Mouse (Mus musculus) left cerebral cortex, adult 8-10 months (tissue): ENCODE data around the gene 4933427D14Rik. TPM values are rescaled to one million over a fixed set of nuclear protein-coding genes. Genes with fewer than 3 reads are reported as not detected.

ENCODE experiments used
- DNase-seq, 2 experiments: peaks; one replicate each; pipeline ENCODE4 v3.0.0; 2022; ENCODE audit warnings: low spot score in 2 of 2
- total RNA-seq, 4 experiments: library from RNA; stranded (reverse); gene quantifications; 2 replicates each; pipeline ENCODE4 v1.2.4; 2022

The 4933427D14Rik gene
- total RNA-seq, 4 experiments from 2014 or later: 23.7 to 35.2 (median 28.0) TPM

DNA sequence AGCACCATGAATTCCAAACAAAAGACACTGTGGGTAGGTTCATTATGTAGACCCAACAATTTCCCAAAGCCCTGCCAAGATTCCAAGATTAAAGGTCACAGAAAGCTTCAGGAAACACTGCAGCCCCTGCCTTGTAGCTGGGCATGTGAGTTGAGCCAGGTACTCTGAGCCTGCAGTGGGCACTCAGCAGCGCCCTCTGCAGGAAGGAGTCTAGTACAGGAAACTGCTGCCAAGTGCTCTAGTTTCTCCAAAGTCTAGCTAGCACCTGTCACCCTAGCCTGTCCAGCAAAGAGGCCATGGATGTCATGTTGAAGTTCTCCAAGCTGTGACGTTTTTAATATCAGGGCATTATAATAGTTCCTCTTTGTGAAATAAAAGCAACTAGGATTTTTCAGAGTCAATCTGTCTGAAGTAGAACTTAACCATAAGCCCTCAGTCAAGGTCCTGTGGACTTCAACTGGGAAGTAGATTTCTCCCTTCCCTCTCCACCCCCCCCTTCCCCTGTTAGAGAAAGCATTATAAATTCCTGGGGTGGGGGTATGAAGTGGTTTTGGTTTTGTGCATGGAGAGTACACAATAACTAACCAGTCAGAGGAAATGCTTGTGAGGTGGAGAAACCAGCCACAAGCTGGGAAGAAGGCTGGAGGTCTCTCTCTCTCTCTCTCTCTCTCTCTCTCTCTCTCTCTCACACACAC is 61.9 kb downstream of the 4933427D14Rik start:
- no peak for DNase-seq

DNA sequence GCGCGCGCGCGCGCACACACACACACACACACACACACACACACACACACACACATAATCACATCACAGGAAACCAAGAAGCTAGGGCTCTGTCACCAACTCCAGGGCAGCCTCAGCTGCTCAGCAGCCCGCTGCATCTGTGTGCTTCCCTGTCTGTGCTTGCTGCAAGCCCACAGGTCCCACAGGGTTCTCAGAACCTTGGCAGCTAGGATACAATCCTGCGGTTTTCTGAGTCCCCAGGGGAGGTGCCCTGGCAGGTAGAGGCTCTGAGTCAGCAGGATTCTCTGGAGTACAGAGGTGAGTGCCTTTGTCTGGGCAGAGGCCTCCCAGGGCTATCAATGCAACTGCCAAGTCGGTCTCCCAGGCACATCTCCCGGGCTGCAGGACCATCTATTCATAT is 64.4 kb downstream of the 4933427D14Rik start:
- no peak for DNase-seq

DNA sequence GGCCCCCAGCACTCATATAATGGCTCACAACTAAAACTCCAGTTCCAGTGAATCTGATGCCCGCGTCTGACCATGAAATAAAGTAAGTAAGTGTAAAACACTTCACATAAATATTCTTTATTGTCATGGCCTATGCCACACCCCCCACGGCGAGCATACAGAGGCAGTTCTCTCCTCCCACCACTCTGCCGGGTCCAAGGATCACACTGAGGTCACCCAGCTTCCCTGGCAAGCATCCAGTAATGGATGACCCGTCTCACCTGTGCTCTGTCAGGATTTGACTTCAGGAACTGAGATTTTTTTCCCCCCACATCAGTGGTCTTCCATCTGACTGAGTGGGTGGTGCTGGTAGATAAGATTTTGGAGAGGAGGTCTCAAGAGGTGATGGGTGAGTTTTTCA is 67.1 kb downstream of the 4933427D14Rik start:
- DNase-seq: no peak

DNA sequence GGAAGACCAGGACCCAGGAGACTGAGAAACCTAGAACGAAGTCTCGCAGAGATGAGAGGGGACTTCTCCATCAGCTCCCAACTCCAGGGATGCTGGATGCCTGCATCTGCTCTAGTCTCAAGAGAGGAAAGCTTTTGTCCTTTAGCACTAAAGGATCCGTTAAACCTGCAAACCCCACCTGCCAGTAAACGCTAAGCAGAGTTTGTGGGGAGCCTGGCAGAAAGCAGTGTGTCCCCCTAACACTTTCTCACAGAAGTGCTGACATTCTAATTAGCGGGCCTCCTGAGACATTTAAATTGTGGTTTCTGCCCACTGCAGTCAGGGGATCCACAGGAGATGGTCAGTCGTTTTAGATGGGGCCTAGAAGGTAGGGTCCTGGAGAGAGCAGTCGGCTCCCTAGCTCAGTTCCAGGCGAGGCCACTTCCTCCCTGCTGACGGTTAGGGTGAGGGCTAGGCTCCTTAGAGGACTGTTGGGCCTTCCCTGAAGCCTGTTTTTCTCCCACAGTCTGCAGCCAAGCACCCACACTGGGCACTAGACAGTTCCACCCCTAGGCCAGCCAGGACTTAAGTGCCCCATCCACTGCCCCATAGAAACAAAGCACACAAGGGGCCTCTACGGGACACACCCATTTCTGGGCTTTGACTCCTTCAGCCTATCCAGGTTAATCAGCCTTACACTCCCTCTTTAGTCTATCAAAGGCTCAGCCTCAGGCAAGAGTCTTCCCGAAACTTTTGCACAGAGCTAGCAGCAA is 70.9 kb downstream of the 4933427D14Rik start:
- no peak for DNase-seq

DNA sequence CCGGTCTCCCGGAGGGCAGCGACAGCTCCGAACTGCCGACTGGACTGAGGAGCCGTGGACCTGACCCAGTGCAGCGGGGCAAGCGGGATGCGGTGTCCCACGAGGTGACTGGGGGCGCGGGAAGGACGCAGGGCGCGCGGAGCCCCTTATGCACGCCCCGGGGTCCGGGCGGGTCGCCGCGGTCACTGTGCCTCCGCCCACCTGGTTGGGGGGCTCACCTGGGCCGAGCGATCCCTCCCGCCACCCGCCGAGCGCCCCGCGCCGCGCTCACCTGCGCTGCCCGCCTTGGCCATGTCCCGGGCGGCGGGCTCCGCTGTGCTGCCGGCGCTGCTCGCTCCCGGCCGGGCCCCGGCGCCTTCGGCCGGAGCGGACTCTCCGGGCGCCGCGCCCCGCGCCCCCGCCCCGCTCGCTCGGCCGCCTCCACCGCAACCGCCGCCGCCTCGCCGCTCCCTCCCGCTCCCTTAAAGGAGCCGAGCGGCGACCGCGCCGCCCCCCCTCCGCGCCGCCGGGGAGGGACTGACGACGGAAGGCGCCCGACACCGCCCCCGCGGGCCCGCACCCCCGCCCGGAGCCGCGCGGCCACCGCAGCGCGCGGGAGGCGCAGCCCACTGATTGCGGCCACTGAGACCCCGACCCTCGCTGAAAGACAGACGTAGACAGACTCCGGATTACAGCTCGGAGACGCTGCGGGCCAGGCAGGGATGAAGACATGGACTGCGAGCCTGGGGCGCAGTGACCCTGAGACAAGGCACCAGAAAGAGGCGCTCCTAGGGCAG is 71.7 kb downstream of the 4933427D14Rik start, which contains the start of gene Pitpnm3:
TSS of gene Pitpnm3 (minus strand) at position 396 of the 776 bp plus-strand sequence.
- peak in 1 of 2 experiments; percentile 55 for DNase-seq

DNA sequence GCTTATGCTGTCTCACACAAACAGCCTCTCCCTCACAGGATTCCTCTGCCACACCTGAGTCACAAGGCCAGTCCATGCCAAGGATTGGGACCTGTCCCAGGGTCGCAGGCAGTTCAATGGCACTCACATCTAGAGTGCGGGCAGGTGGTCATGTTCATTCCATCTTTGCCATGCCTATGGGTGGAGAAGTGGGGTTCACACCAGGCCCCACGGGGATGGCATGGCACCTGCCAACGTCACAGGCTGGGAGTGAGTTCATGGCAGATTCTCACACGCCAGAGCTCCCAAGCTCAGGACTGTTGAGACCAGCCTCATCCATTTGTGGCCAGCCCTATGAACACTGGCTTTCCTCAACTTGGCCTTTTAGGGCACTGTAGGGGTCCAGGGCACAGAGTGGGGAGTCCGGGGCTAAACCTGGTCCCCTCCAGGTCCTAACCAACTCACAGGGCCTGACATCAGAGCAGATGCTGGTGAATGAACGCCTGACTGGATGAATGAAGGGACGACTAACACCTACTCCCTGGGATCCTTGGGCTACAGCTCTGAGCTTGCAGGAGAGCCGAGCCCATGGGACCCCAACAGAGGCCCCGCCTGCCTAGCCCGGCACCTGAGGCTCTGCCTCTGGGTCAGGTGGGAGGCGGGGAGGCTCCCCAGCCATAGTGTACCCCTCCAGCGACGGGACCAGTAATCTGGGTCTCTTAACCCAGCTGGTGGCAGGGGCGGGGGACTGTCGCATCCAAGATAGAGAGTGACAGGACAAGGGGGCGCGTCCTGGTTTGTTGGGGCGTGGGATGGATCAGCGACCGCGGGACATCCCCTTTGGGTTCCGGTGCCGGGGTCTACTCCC is 72.5 kb downstream of the 4933427D14Rik start:
- DNase-seq: no peak

DNA sequence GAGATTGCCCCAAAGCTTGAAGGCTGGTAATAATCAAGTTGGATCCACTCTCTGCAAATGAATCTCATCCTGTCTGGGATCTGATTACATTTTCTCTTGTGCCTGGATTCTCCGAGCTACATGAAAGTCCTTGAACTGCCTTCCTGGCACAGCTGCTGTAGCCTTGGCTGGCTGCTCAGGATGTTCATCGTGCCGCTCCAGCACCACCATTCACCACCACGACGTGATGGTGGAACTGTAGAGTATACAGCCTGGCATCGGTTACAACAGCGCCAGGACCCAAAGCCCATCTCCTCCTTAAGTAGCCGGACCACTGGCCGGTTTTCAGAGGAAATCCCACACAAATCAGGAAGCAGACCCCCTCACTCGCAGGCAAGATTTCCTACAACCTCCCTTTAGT is 74.2 kb downstream of the 4933427D14Rik start:
- DNase-seq: no peak

DNA sequence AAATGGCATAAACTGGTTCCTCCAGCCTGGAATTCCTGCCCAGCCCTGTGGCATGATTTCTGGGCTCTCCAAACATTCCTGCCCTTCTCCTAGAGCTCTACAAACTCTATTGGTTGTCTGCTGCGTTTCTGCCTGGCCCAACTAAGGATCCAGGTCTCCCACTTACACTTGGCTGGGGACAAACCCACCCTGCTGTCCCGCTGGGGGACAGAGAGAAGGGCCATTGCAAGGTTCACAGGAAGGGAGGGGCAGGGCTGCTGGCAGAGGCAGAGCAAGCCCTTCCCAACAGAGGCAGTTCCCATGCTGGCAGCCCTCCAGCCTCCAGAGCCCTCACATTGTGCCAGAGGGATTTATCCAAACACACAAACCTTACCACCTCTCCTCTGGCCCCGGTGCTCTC is 75.0 kb downstream of the 4933427D14Rik start:
- no peak for DNase-seq

DNA sequence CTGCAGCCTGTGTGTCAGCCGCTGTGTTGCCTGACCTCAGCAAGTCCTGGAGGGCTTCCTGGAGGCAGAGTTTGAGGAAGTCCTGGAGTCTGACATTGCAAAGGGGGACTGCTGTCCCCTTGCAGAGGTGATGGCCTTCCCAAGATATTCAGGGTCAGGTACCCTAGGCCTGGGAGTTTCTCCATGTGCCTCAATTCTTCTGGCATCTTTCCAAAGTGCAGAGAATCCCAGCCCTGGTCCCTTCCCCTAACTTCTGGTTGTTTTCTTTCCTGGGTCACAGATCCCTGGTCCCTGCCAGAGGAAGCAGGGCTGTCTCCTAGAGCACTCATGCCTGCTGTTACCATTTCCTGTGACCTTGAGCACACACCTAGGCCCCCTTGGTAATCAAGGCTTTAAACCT is 75.6 kb downstream of the 4933427D14Rik start:
- DNase-seq: no peak

DNA sequence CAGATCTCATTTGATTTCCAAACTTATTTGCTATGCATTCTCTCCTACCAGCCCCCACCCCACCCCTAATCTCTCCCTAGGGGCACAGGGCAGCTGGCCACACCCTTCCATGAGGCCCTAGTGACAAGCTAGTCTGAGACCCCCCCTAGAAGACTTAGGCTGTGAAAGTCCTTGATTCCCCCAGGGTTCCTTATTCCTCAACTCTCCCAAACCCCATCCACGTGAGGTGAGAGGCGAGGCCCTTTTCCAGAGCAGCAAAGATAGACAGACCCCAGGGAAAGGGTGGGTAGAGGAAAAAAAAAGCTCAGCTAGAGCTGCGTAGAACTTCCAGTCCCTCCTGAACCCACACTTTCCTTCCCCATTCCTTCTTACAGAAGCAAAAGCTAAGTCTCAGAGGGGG is 76.4 kb downstream of the 4933427D14Rik start:
- no peak for DNase-seq

DNA sequence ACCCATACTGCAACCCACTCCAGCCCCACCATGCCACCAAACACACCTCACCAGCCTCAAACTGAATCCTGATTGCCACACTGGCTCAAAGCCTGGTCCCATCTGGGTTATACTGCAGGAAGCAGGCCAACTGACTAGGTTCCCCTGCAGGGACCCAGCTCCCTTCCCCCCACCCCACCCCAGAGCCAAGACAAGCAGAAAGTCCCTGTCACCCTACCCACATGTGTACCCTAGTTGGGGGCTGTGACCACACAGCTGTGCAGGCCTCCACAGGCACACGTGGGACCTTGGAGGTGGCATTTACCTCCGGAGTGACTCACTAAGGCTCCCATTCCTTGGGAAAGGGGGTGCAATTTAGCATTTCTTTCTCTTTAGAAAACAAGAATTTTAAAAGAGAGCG is 76.8 kb downstream of the 4933427D14Rik start:
- peak in 1 of 2 experiments; percentile 55 for DNase-seq

DNA sequence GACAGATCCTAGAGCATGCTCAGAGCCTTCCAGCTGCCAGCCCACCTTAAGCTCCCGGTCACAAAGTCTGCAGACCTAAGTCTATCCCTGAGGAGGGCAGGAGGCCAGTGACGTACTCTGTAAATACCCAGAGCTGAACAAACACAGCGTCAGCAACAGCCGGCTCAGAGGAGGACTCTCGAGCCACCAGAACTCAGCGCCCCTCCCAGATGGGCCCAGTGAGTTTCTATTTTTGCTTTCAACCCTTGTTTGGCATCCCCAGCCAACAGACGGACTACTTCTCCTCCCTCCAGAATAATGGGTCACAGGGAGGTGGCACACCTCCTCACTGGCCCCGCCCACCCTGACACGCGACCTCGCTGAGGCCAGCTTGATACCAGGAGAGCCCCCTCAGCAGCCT is 77.2 kb downstream of the 4933427D14Rik start:
- DNase-seq: peak in 1 of 2 experiments; percentile 56

DNA sequence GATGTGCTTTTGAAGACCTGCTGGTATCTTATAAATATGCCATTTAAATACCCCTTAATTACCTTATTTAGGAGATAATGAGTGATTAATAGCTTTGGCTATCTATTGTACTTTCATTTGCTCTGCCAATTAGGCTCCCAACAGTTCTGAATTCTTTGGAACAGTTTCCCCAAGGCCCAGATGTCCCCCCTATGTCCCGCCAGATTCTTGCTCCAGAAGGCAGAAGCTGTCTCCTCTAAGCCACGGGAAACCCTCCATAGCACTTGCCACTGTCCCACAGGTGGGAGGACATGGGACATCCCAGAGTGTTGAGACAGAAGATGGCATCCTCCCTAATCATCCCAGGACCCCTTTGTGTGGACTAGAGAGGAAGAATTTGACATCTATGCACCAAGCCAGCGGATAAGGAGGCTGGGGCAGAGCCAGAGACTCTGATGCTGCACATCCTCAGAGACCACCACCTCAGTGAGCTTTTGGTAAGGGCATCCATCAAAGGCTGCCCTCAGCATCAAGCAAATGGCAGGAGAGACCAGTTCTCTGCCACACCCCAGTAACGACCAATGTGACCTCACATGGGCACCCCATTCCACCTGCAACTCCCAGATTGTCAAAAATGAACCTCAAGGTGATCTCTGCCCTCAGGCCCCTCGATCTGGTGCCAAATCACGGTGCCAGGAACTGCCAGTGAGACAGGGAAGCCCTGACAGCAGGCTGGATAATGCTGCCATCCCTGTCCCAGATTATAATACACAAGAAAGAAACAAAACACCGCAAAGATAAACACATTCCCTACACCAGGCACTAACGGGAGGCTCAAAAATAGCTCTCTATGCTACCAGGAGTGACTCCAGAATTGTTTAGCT is 78.0 kb downstream of the 4933427D14Rik start:
- no peak for DNase-seq

DNA sequence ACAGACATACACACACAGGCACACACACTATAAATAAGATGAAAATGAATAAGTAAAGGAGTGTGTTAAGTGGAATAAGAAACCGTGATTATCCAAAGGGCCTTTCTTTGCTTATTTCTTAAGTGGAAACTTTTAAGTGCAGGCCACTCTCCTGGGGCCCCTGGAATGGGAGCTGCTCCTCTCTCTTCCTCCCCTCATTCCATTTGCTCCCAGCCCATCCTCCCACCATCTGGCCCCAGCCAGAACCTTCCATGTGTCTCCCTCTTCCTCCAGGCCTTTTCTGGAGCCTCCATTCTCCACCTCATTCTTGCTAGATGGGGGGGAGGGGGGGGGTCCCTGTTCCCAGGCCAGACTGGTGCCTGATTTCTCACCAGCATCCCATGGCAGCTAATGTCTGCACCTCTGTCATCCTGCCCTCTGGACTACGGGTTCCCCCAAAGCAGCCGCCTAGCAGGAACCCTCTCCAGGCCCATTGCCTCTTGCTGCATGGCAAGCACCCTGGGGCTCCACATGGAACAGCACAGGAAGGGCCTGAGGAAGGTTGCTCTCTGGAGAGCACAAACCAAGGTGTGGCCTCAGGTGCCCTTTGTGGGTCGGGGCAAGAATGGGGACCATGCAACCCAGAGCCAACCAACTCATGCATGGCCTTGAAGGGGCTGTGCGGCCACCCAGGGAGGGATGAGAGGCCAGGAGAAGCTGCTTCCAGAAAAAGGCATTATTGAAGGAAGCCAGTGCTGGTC is 79.6 kb downstream of the 4933427D14Rik start:
- DNase-seq: no peak

DNA sequence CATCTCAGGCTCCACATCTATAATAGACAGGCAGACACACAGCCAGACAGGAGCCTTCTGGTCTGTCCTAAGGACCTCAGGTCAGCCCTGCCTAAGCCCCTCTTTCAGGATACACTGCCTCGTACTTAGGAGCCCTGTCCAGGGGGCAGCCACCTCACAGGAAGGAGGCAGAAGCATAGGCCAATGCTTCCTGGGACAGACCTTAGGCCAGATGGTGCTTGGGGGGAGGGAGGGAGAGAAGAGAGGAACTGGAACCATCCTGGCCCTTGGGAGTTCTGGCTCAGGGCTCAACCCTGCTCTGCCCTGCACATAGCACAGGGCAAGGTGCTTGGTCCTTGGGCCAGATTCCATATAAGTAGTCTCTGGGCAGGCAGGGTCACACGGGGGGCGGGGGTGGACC is 81.5 kb downstream of the 4933427D14Rik start:
- no peak for DNase-seq

DNA sequence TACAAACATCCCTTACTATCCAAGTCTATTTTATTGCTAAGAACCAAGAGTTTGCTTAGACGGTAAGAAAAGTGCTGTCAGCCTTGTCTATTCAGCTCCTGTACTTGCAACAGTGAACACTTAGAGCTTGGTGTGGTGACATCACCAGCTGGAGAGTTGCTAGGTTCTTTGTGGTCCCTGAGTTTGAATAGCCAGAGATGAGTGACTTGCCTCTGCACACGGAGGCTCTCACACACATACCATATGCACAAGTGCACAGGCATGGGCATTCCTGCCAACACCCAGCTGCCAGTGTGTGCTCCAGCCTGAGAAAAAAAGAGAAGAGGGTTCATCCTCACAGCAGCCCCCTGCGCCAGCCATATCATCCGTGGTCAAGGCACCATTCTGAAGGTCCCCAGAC is 83.7 kb downstream of the 4933427D14Rik start:
- no peak for DNase-seq

DNA sequence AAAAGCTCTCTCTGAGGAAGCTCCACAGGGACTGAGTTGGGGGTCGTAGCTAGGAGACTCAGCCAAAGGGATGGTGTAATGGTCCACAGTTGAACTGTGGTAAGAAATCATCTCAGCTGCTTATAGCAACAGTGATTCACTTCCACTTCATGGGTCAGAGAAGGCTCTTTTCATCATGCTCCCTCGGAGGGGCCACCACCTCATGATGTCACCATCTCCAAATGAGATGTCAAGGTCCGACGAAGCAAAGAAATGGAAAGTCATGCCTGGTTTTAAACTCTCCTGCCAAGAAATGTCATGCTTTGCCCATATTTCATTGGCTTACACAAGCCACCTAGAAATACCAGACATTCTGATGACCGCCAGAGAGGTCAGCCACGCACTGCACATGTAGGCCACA is 86.9 kb downstream of the 4933427D14Rik start:
- DNase-seq: no peak

DNA sequence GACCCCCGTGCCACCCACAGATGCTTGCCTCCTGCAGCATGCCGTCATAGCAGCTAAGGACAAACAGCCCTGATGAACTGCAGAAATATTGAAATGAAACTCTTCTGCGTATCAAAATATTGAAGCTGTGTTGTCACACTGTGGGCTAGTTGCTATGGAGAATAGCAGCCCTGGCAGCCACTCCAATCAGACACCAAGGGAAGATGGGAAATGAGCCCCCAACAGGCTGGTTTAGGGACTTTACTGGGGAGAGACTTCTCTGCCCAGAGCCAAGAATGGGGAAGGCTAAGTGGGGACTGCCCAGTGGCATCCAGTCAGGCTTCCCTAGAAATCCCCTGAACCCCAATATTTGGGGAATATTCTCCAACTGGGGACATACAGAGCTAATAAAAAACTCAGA is 88.6 kb downstream of the 4933427D14Rik start:
- DNase-seq: no peak

DNA sequence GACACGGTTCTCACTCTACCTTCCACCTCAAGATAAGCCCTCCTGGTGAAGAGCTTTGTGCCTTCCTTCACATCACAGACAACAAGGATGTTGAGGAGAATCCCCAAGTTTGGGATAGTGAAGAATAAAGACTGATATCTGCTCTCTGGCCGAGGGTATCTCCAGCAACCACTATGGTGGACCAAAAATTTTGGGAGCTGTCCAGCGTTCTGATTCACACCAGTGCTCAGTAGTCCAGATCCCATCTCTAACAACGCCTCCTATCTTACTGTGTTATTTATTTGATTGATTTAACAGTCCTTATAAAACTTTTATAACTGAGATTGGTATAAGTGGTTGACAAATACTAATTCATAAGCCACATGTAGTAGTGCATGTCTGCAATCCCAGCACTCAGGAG is 94.0 kb downstream of the 4933427D14Rik start:
- DNase-seq: no peak
